Mouse (Mus musculus) bone marrow macrophage, adult 2 months (primary cell): Measurements from ENCODE around the gene Taar4. TPM values are rescaled to one million over a fixed set of nuclear protein-coding genes. Genes with fewer than 3 reads are reported as not detected.

Experiments used
- H3K27ac ChIP-seq: 2 replicates; pipeline ENCODE4 v1.5.1; 2012; ENCODE audit warnings: low read depth, low read length; ENCODE audit not compliant: insufficient read depth
- H3K4me1 ChIP-seq: 2 replicates; pipeline ENCODE4 v1.6.1; 2012; ENCODE audit warnings: low read length; ENCODE audit not compliant: control insufficient read depth, insufficient read depth
- H3K4me3 ChIP-seq: 2 replicates; pipeline ENCODE4 v1.5.1; 2012; ENCODE audit warnings: mild to moderate bottlenecking, low read length, moderate library complexity; ENCODE audit not compliant: insufficient read depth
- CTCF ChIP-seq: IDR thresholded peaks from 2 replicates; pipeline ENCODE4 v1.5.1; 2012; ENCODE audit warnings: low read depth, mild to moderate bottlenecking, low read length, moderate library complexity
- POLR2A ChIP-seq: IDR thresholded peaks from 2 replicates; pipeline ENCODE4 v1.6.1; 2012; ENCODE audit warnings: mild to moderate bottlenecking, low read depth, low read length, borderline replicate concordance
- polyA plus RNA-seq: library from polyadenylated mRNA; stranded (reverse); fragments of >200 nt; gene quantifications from 2 replicates; pipeline ENCODE4 v1.2.4, GENCODE M21; 2012; ENCODE audit not compliant: missing spikeins, insufficient read depth, insufficient read length

The Taar4 gene
- polyA plus RNA-seq: not detected in 2 replicates

GRCm38 (mm10) chr10:23960444-23960915 is at the start of gene Taar4:
TSS of gene Taar4 (plus strand) at chr10:23960494.
- TF ChIP-seq POLR2A (no peak), CTCF (no peak)
- no peak within 1 kb of the TSS for H3K27ac ChIP-seq
- peaks cover 2% of the 10 kb centered on the region; the same call in 1 of the 2 replicates for H3K4me1 ChIP-seq
- no peak within 1 kb of the TSS for H3K4me3 ChIP-seq

DNA sequence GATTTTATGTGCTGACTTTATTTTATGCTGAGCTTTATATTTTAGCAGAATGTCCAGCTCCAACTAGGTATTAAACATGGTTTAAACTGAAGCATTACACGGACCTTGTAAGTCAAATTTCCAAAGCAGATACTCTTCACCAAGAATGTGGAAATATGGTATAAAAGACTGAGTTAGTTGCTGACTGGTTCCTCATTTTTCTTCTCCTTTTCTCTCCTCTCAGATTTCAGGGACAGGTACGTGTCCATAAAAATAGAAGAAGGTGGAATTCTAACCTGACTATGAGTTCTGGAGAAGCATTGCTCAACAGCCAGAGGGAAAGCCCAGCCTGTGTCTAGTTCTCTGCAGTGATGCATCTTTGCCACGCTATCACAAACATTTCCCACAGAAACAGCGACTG is 40.2 kb upstream of the Taar4 start, which contains the start of gene Taar1:
Gene Taar1 (plus strand): TSS at position 301 of the 400 bp plus-strand sequence.
- no peak for TF ChIP-seq CTCF
- TF ChIP-seq POLR2A: no peak
- no peak within 1 kb of the TSS for H3K4me3 ChIP-seq
- H3K4me1 ChIP-seq: no peaks in the 10 kb centered on the region
- H3K27ac ChIP-seq: no peak within 1 kb of the TSS

DNA sequence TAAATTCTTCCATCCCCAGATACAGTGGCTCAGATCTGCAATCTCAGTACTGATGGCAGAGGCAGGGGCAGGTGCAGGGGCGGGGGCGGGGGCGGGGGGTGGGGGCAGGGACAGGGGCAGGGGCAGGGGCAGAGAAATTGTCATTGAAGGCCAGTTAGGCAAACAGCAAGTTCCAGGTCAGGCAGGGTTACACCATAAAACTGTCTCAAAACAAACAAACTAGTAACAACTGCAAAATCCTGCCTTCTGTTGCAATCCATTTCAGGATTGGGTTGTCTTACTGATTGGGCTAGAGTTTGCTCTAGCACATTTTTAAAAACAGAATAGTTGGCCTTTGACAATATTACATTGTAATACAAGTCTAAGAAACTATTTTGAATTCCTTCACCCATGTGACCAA is 37.8 kb upstream of the Taar4 start:
- H3K27ac ChIP-seq: no peak overlapping the region
- no peaks in the 10 kb centered on the region for H3K4me1 ChIP-seq
- no peak overlapping the region for H3K4me3 ChIP-seq
- no peak for TF ChIP-seq CTCF
- no peak for TF ChIP-seq POLR2A

DNA sequence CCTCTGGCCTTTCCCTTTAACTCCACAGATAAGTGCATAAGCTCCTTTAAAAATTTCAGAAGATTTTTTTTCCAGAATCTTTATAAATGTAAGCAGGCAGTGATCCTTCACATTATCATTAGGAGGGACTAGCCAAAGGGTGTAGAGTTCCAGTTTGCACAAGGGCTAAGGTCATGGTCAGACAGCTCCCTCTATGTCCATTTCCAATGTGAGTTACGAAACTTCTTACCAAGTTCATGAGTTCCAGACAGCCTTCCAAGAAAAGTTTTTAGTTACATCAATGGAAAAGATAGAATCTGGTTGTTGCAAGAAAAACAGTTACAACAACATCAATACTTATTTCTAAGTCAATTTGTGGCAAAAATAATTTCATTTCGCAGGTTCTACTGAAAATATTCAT is 36.4 kb upstream of the Taar4 start:
- TF ChIP-seq CTCF: no peak

GRCm38 (mm10) chr10:23937613-23938012 is 22.7 kb upstream of the Taar4 start:
- Histone ChIP-seq H3K27ac (no peak overlapping the region), H3K4me1 (no peaks in the 10 kb centered on the region), H3K4me3 (no peak overlapping the region)
- TF ChIP-seq POLR2A: no peak
- no peak for TF ChIP-seq CTCF

More for the DNA sequence above, 36.4 kb upstream of the Taar4 start:
- no peak overlapping the region for H3K4me3 ChIP-seq
- H3K27ac ChIP-seq: no peak overlapping the region
- H3K4me1 ChIP-seq: no peaks in the 10 kb centered on the region

- Histone ChIP-seq H3K27ac (no peak within 1 kb of the TSS), H3K4me3 (no peak within 1 kb of the TSS), H3K4me1 (no peaks in the 10 kb centered on the region)
- TF ChIP-seq CTCF: no peak
- no peak for TF ChIP-seq POLR2A
These were observed 22.0 kb upstream of the Taar4 start, which contains the start of gene Taar2 for GRCm38 (mm10) chr10:23938312-23938711. TSS of gene Taar2 (plus strand) at chr10:23938572.

GRCm38 (mm10) chr10:23942465-23942864 is 17.8 kb upstream of the Taar4 start:
- H3K4me3 ChIP-seq: no peak overlapping the region
- no peak overlapping the region for H3K27ac ChIP-seq
- TF ChIP-seq CTCF: peak; percentile 49; the same call in 1 of the 2 replicates
- no peak for TF ChIP-seq POLR2A
- H3K4me1 ChIP-seq: 0 out of 2 replicates have a peak, but pooled peaks cover 3% of the 10 kb centered on the region

DNA sequence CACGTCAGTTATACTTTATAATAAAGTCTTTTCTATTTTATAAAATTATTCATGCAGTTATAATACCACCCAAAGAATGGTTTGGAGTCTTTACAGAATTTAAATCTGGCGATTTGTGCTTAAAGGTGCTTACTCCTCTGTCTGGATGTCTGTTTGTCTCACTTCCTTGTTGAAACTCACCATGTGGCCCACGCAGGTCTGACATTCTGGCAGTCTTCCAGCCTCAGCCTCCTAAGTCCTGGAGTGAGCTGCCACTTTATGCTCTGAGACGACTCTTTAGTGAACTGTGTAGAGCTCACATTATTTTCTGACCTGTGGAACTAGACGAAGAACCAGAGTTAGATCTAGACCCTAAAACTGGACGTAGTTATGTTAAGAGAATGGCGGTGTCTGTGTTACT is 12.3 kb upstream of the Taar4 start:
- no peak overlapping the region for H3K27ac ChIP-seq
- TF ChIP-seq POLR2A (no peak), CTCF (no peak)

DNA sequence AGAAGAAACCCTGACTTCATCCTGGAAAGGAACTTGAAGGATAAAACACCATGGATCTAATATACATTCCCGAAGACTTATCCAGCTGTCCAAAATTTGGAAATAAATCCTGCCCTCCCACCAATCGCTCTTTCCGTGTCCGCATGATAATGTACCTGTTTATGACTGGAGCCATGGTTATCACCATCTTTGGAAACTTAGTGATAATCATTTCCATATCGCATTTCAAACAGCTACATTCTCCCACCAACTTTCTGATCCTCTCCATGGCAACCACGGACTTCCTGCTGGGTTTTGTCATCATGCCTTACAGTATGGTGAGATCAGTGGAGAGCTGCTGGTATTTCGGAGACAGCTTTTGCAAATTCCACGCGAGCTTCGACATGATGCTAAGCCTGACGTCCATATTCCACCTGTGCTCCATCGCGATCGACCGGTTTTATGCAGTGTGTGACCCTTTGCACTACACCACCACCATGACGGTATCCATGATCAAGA is 10.7 kb upstream of the Taar4 start, which contains the start of gene Taar3:
Gene Taar3 (plus strand): TSS at position 51 of the 498 bp plus-strand sequence.
- no peak within 1 kb of the TSS for H3K27ac ChIP-seq
- TF ChIP-seq CTCF: no peak
- no peak for TF ChIP-seq POLR2A

More for the DNA sequence above, 12.3 kb upstream of the Taar4 start:
- Histone ChIP-seq H3K4me1 (peaks cover 5% of the 10 kb centered on the region), H3K4me3 (no peak overlapping the region)

GRCm38 (mm10) chr10:23951714-23952113 is 8.6 kb upstream of the Taar4 start:
- Histone ChIP-seq H3K4me1 (peaks cover 2% of the 10 kb centered on the region), H3K4me3 (no peak overlapping the region), H3K27ac (no peak overlapping the region)
- TF ChIP-seq CTCF (no peak), POLR2A (no peak)

More for the DNA sequence above, 10.7 kb upstream of the Taar4 start, which contains the start of gene Taar3:
- H3K4me3 ChIP-seq: no peak within 1 kb of the TSS
- H3K4me1 ChIP-seq: peaks cover 5% of the 10 kb centered on the region

GRCm38 (mm10) chr10:23959071-23959470 is 1.2 kb upstream of the Taar4 start:
- TF ChIP-seq POLR2A (no peak), CTCF (no peak)
- peaks cover 2% of the 10 kb centered on the region; the same call in 1 of the 2 replicates for H3K4me1 ChIP-seq
- H3K4me3 ChIP-seq: no peak overlapping the region
- no peak overlapping the region for H3K27ac ChIP-seq
